Mouse (Mus musculus): ENCODE results near the gene Cenpt.

GRCm38 (mm10) chr8:105826861-105827848, 25.9 kb downstream of the Cenpt start, which contains the start of the genes Ranbp10 and Tsnaxip1:
- TF ChIP-seq POLR2A (IDR thresholded peaks at IDR 0.05; ENCODE audit: extremely low read depth, insufficient read depth, low read length) (peak; percentile 90), CTCF (IDR thresholded peaks at IDR 0.05; ENCODE audit: low read depth, low read length) (no peak)

Data from liver, adult 2 months (tissue).